Mouse (Mus musculus): Measurements from ENCODE around the gene Coro1c. TPM values are rescaled to one million over a fixed set of nuclear protein-coding genes. Genes with fewer than 3 reads are reported as not detected.

The Coro1c gene
- polyA plus RNA-seq, 1 experiment from 2014 or later: 138 TPM

- H3K9ac ChIP-seq (ENCODE audit: low read length): peak overlapping the region; percentile 26; the same call in 1 of the 2 replicates
- no peak overlapping the region for H3K4me3 ChIP-seq (ENCODE audit: low read length)
- peaks cover 40% of the 10 kb centered on the region for H3K4me1 ChIP-seq (replicated peaks; ENCODE audit: control insufficient read depth, insufficient read depth, low read length)
- H3K9me3 ChIP-seq (ENCODE audit: control insufficient read depth, low read length): no peaks in the 10 kb centered on the region
- WGBS: 23% methylated on average over 10 of the region's 10 CpGs
- H3K4me2 ChIP-seq (ENCODE audit: low read depth, low read length): no peak overlapping the region
- peak overlapping the region; percentile 43 for H3K27ac ChIP-seq (ENCODE audit: low read length)
- no peaks in the 10 kb centered on the region for H3K36me3 ChIP-seq (ENCODE audit: control insufficient read depth, insufficient read depth, low read length)
- no peaks in the 10 kb centered on the region for H3K27me3 ChIP-seq (ENCODE audit: control insufficient read depth, insufficient read depth, low read depth, low read length)
- no peak for ATAC-seq (ENCODE audit: low read depth)
These were observed 1.6 kb upstream of the Coro1c start for GRCm38 (mm10) chr5:113910065-113910701.

- Histone ChIP-seq H3K9me3 (ENCODE audit: control insufficient read depth, low read length) (no peaks in the 10 kb centered on the region), H3K9ac (ENCODE audit: low read length) (peak overlapping the region; percentile 94), H3K27ac (ENCODE audit: low read length) (peak overlapping the region; percentile 97), H3K27me3 (ENCODE audit: control insufficient read depth, insufficient read depth, low read depth, low read length) (no peaks in the 10 kb centered on the region), H3K36me3 (ENCODE audit: control insufficient read depth, insufficient read depth, low read length) (no peaks in the 10 kb centered on the region), H3K4me3 (ENCODE audit: low read length) (peak overlapping the region; percentile 91), H3K4me1 (replicated peaks; ENCODE audit: control insufficient read depth, insufficient read depth, low read length) (peaks cover 49% of the 10 kb centered on the region), H3K4me2 (ENCODE audit: low read depth, low read length) (peak overlapping the region; percentile 85)
- peak; percentile 49 for ATAC-seq (ENCODE audit: low read depth)
- WGBS: under 1% methylated on average over 56 of the region's 69 CpGs
These were observed 581 bp downstream of the Coro1c start for GRCm38 (mm10) chr5:113907786-113908567.

GRCm38 (mm10) chr5:113906958-113907735, 1.4 kb downstream of the Coro1c start:
- 6% methylated on average over 17 of the region's 17 CpGs for WGBS
- H3K27ac ChIP-seq (ENCODE audit: low read length): peak overlapping the region; percentile 97
- H3K9ac ChIP-seq (ENCODE audit: low read length): peak overlapping the region; percentile 94
- no peaks in the 10 kb centered on the region for H3K9me3 ChIP-seq (ENCODE audit: control insufficient read depth, low read length)
- no peaks in the 10 kb centered on the region for H3K27me3 ChIP-seq (ENCODE audit: control insufficient read depth, insufficient read depth, low read depth, low read length)
- no peaks in the 10 kb centered on the region for H3K36me3 ChIP-seq (ENCODE audit: control insufficient read depth, insufficient read depth, low read length)
- H3K4me3 ChIP-seq (ENCODE audit: low read length): peak overlapping the region; percentile 91
- no peak for ATAC-seq (ENCODE audit: low read depth)
- peak overlapping the region; percentile 85 for H3K4me2 ChIP-seq (ENCODE audit: low read depth, low read length)
- peaks cover 56% of the 10 kb centered on the region for H3K4me1 ChIP-seq (replicated peaks; ENCODE audit: control insufficient read depth, insufficient read depth, low read length)

GRCm38 (mm10) chr5:113904987-113905386, 3.6 kb downstream of the Coro1c start:
- no peak for ATAC-seq (ENCODE audit: low read depth)
- Histone ChIP-seq H3K4me3 (ENCODE audit: low read length) (peak overlapping the region; percentile 20; the same call in 1 of the 2 replicates), H3K27ac (ENCODE audit: low read length) (peak overlapping the region; percentile 33), H3K4me1 (replicated peaks; ENCODE audit: control insufficient read depth, insufficient read depth, low read length) (peaks cover 66% of the 10 kb centered on the region), H3K9ac (ENCODE audit: low read length) (no peak overlapping the region), H3K4me2 (ENCODE audit: low read depth, low read length) (peak overlapping the region; percentile 37), H3K9me3 (ENCODE audit: control insufficient read depth, low read length) (no peaks in the 10 kb centered on the region), H3K36me3 (ENCODE audit: control insufficient read depth, insufficient read depth, low read length) (no peaks in the 10 kb centered on the region), H3K27me3 (ENCODE audit: control insufficient read depth, insufficient read depth, low read depth, low read length) (no peaks in the 10 kb centered on the region)
- 29% methylated on average over 4 of the region's 4 CpGs for WGBS

- no peak for ATAC-seq (ENCODE audit: low read depth)
- no peaks in the 10 kb centered on the region for H3K9me3 ChIP-seq (ENCODE audit: control insufficient read depth, low read length)
- no peak overlapping the region for H3K4me2 ChIP-seq (ENCODE audit: low read depth, low read length)
- 56% methylated on average over 5 of the region's 5 CpGs for WGBS
- H3K27me3 ChIP-seq (ENCODE audit: control insufficient read depth, insufficient read depth, low read depth, low read length): no peaks in the 10 kb centered on the region
- H3K4me3 ChIP-seq (ENCODE audit: low read length): no peak overlapping the region
- H3K36me3 ChIP-seq (ENCODE audit: control insufficient read depth, insufficient read depth, low read length): no peaks in the 10 kb centered on the region
- H3K4me1 ChIP-seq (replicated peaks; ENCODE audit: control insufficient read depth, insufficient read depth, low read length): peaks cover 76% of the 10 kb centered on the region
- no peak overlapping the region; the same call in 1 of the 2 replicates for H3K27ac ChIP-seq (ENCODE audit: low read length)
- no peak overlapping the region for H3K9ac ChIP-seq (ENCODE audit: low read length)
These were observed 5.6 kb downstream of the Coro1c start for GRCm38 (mm10) chr5:113902983-113903382.

GRCm38 (mm10) chr5:113902017-113902416, 6.5 kb downstream of the Coro1c start:
- ATAC-seq (ENCODE audit: low read depth): no peak
- no peak overlapping the region for H3K4me2 ChIP-seq (ENCODE audit: low read depth, low read length)
- H3K4me1 ChIP-seq (replicated peaks; ENCODE audit: control insufficient read depth, insufficient read depth, low read length): peaks cover 77% of the 10 kb centered on the region
- WGBS: 44% methylated on average over 6 of the region's 6 CpGs
- no peaks in the 10 kb centered on the region for H3K27me3 ChIP-seq (ENCODE audit: control insufficient read depth, insufficient read depth, low read depth, low read length)
- no peak overlapping the region for H3K4me3 ChIP-seq (ENCODE audit: low read length)
- H3K27ac ChIP-seq (ENCODE audit: low read length): peak overlapping the region; percentile 72; the same call in 1 of the 2 replicates
- no peaks in the 10 kb centered on the region for H3K36me3 ChIP-seq (ENCODE audit: control insufficient read depth, insufficient read depth, low read length)
- no peak overlapping the region for H3K9ac ChIP-seq (ENCODE audit: low read length)
- H3K9me3 ChIP-seq (ENCODE audit: control insufficient read depth, low read length): no peaks in the 10 kb centered on the region

GRCm38 (mm10) chr5:113901074-113901571, 7.4 kb downstream of the Coro1c start:
- ATAC-seq (ENCODE audit: low read depth): peak; percentile 74
- 16% methylated on average over 8 of the region's 8 CpGs for WGBS
- Histone ChIP-seq H3K9ac (ENCODE audit: low read length) (no peak overlapping the region), H3K36me3 (ENCODE audit: control insufficient read depth, insufficient read depth, low read length) (no peaks in the 10 kb centered on the region), H3K9me3 (ENCODE audit: control insufficient read depth, low read length) (no peaks in the 10 kb centered on the region), H3K4me3 (ENCODE audit: low read length) (0 out of 2 replicates have a peak overlapping the region, but pooled peaks have one; percentile 4), H3K27ac (ENCODE audit: low read length) (peak overlapping the region; percentile 72), H3K4me1 (replicated peaks; ENCODE audit: control insufficient read depth, insufficient read depth, low read length) (peaks cover 70% of the 10 kb centered on the region), H3K27me3 (ENCODE audit: control insufficient read depth, insufficient read depth, low read depth, low read length) (no peaks in the 10 kb centered on the region), H3K4me2 (ENCODE audit: low read depth, low read length) (peak overlapping the region; percentile 31; the same call in 1 of the 2 replicates)

GRCm38 (mm10) chr5:113899543-113899942, 9.0 kb downstream of the Coro1c start:
- Histone ChIP-seq H3K36me3 (ENCODE audit: control insufficient read depth, insufficient read depth, low read length) (no peaks in the 10 kb centered on the region), H3K27ac (ENCODE audit: low read length) (no peak overlapping the region), H3K9me3 (ENCODE audit: control insufficient read depth, low read length) (no peaks in the 10 kb centered on the region), H3K4me2 (ENCODE audit: low read depth, low read length) (no peak overlapping the region), H3K4me1 (replicated peaks; ENCODE audit: control insufficient read depth, insufficient read depth, low read length) (peaks cover 60% of the 10 kb centered on the region), H3K27me3 (ENCODE audit: control insufficient read depth, insufficient read depth, low read depth, low read length) (no peaks in the 10 kb centered on the region), H3K4me3 (ENCODE audit: low read length) (no peak overlapping the region), H3K9ac (ENCODE audit: low read length) (no peak overlapping the region)
- ATAC-seq (ENCODE audit: low read depth): no peak
- 77% methylated on average over 12 of the region's 12 CpGs for WGBS

Measured in lung, embryonic 16.5 days (tissue).